Mouse (Mus musculus) pancreas, adult 10 weeks (tissue): ENCODE data around the gene Amz2. TPM values are rescaled to one million over a fixed set of nuclear protein-coding genes. Genes with fewer than 3 reads are reported as not detected.

Experiments used
- polyA plus RNA-seq: library from polyadenylated mRNA; stranded (reverse); fragments of 350-450 nt; fragmentation: Illumina TruSeq; extraction: RNeasy Lipid Tissue Mini Kit (QIAGEN cat#74804); gene quantifications from one replicate; pipeline ENCODE4 v1.2.3, GENCODE M21; 2015; ENCODE audit warnings: low read depth, low replicate concordance; ENCODE audit not compliant: insufficient read depth

The Amz2 gene
- 12.2 TPM for polyA plus RNA-seq

GRCm38 (mm10) chr11:109425392-109426271 lies at the start of gene Amz2:
Amz2 (plus strand) TSS chr11:109425946.

GRCm38 (mm10) chr11:109413617-109414016 lies 12.1 kb upstream of the Amz2 start, which contains the start of gene 9930022D16Rik:
9930022D16Rik (plus strand) TSS chr11:109413917.

GRCm38 (mm10) chr11:109473171-109474085 lies 47.7 kb downstream of the Amz2 start, which contains the start of the genes Arsg and Slc16a6:
Arsg (plus strand) TSS chr11:109473374.
Slc16a6 (minus strand) TSS chr11:109473598.

Other genes starting within 250 kb of the Amz2 start
- gene Rgs9, start 127.8 kb upstream of the Amz2 start, polyA plus RNA-seq = 2.5 TPM
- gene Gna13, start 63.1 kb upstream of the Amz2 start, polyA plus RNA-seq = 4.2 TPM
- gene 9930022D16Rik, start 12.0 kb upstream of the Amz2 start, polyA plus RNA-seq = not detected
- 8.0 TPM for gene Arsg, start 47.4 kb downstream of the Amz2 start, polyA plus RNA-seq
- 5.0 TPM for gene Slc16a6, start 47.7 kb downstream of the Amz2 start, polyA plus RNA-seq
- 5.7 TPM for gene Wipi1, start 186.0 kb downstream of the Amz2 start, polyA plus RNA-seq
- gene Prkar1a, start 223.5 kb downstream of the Amz2 start, polyA plus RNA-seq = 40.1 TPM